ENCODE assay signal across 13 mouse cellular contexts in genomic region chr2:35546462-35546861, GRCm38 (mm10).
"Had no signal": no experiment of that assay in that cellular context is flagged by ENCODE, and none has a peak within 500 bp of the region (broad histone marks: within the 10 kb centered on the region; RNA-seq: fewer than 3 reads in every experiment).

No protein-coding gene starts in this region.

- ATAC-seq: midbrain, embryonic 13.5 days had no signal

- H3K27me3 ChIP-seq: limb, embryonic 13.5 days; midbrain, embryonic 13.5 days; neural tube, embryonic 15.5 days had no signal

- H3K4me3 ChIP-seq: kidney, embryonic 15.5 days; limb, embryonic 13.5 days; midbrain, embryonic 13.5 days; myocyte; neural tube, embryonic 15.5 days had no signal

- H3K4me2 ChIP-seq: kidney, embryonic 15.5 days; limb, embryonic 13.5 days; midbrain, embryonic 13.5 days; neural tube, embryonic 15.5 days had no signal

- H3K36me3 ChIP-seq: kidney, embryonic 15.5 days; limb, embryonic 13.5 days; midbrain, embryonic 13.5 days; neural tube, embryonic 15.5 days had no signal

- H3K9ac ChIP-seq: kidney, embryonic 15.5 days; limb, embryonic 13.5 days; liver, embryonic 14.5 days; midbrain, embryonic 13.5 days; neural tube, embryonic 15.5 days had no signal

- H3K27ac ChIP-seq: kidney, embryonic 15.5 days; limb, embryonic 13.5 days; liver, embryonic 14.5 days; midbrain, embryonic 13.5 days; neural tube, embryonic 15.5 days had no signal

- DNase-seq: kidney, postnatal 14 days; left cerebral cortex, postnatal 4 days; lung, adult 18-20 months; lung, postnatal 4 days; right cerebral cortex, adult 18-20 months; right cerebral cortex, postnatal 25 days; thymus, postnatal 36 days had no signal

- H3K9me3 ChIP-seq: kidney, embryonic 15.5 days; limb, embryonic 13.5 days; midbrain, embryonic 13.5 days; neural tube, embryonic 15.5 days had no signal
